Mouse (Mus musculus) megakaryocyte, embryonic 14.5 days (primary cell): ENCODE results near the gene Tha1.
"Not testable (repeated sequence)": the region's sequence is repeated elsewhere in the genome, so short reads cannot be mapped to it uniquely, and the experiment has no call there.

Source experiments
- FLI1 ChIP-seq: IDR thresholded peaks from 2 replicates; pipeline ENCODE4 v1.6.1; 2012; ENCODE audit warnings: low read length, inconsistent platforms, mixed read lengths
- GATA1 ChIP-seq: IDR thresholded peaks from 3 replicates; pipeline ENCODE4 v1.6.1; 2012; ENCODE audit warnings: mixed read lengths, low read length, inconsistent platforms, borderline replicate concordance

GRCm38 (mm10) chr11:117833509-117833908 is 39.8 kb downstream of the Tha1 start:
- not testable (repeated sequence) for TF ChIP-seq GATA1, FLI1
